Mouse (Mus musculus) testis, adult 2 months (tissue): Measurements from ENCODE around the gene Sdc4. TPM values are rescaled to one million over a fixed set of nuclear protein-coding genes. Genes with fewer than 3 reads are reported as not detected.

ENCODE experiments used
- H3K27ac ChIP-seq: fragments of 200-500 bp; 2 replicates; pipeline ENCODE4 v1.5.1; 2012; ENCODE audit warnings: low read depth, low read length; ENCODE audit not compliant: control insufficient read depth, insufficient read depth
- H3K27me3 ChIP-seq: fragments of 200-500 bp; 2 replicates; pipeline ENCODE4 v1.6.1; 2012; ENCODE audit warnings: mild to moderate bottlenecking, low read length, moderate library complexity; ENCODE audit not compliant: control insufficient read depth, insufficient read depth
- H3K36me3 ChIP-seq: fragments of 200-500 bp; 2 replicates; pipeline ENCODE4 v1.6.1; 2012; ENCODE audit warnings: mild to moderate bottlenecking, low read length; ENCODE audit not compliant: control insufficient read depth, insufficient read depth
- H3K4me1 ChIP-seq: fragments of 200-500 bp; 2 replicates; pipeline ENCODE4 v1.6.1; 2012; ENCODE audit warnings: low read length; ENCODE audit not compliant: control insufficient read depth, insufficient read depth
- H3K4me3 ChIP-seq: fragments of 200-500 bp; 2 replicates; pipeline ENCODE4 v1.5.1; 2012; ENCODE audit warnings: low read depth, mild to moderate bottlenecking, low read length, moderate library complexity, mixed read lengths; ENCODE audit not compliant: control insufficient read depth
- CTCF ChIP-seq: fragments of 200-500 bp; IDR thresholded peaks from 2 replicates; pipeline ENCODE4 v1.5.1; 2012; ENCODE audit warnings: low read depth, mild to moderate bottlenecking, inconsistent platforms, low read length, moderate library complexity; ENCODE audit not compliant: control insufficient read depth, insufficient read depth, insufficient replicate concordance
- POLR2A ChIP-seq: fragments of 200-500 bp; IDR thresholded peaks from 2 replicates; pipeline ENCODE4 v1.6.1; 2012; ENCODE audit warnings: low read depth, mild to moderate bottlenecking, inconsistent platforms, low read length, moderate library complexity; ENCODE audit not compliant: control insufficient read depth
- polyA plus RNA-seq: library from polyadenylated mRNA; depleted of rRNA; stranded (reverse); fragments of >200 nt; gene quantifications from 2 replicates; pipeline ENCODE4 v1.2.3, GENCODE M21; 2012

Gene Sdc4
- polyA plus RNA-seq, 1 experiment: 16.6 TPM

- no peak overlapping the region for H3K27ac ChIP-seq
- no peaks in the 10 kb centered on the region for H3K36me3 ChIP-seq
- TF ChIP-seq CTCF (peak; percentile 85), POLR2A (0 out of 2 replicates have a peak, but pooled peaks have one; percentile 12)
- no peaks in the 10 kb centered on the region for H3K27me3 ChIP-seq
- H3K4me1 ChIP-seq: peaks cover 7% of the 10 kb centered on the region
- no peak overlapping the region; the same call in 1 of the 2 replicates for H3K4me3 ChIP-seq
Observed at GRCm38 (mm10) chr2:164407708-164408107, 36.0 kb downstream of the Sdc4 start.

- Histone ChIP-seq H3K27ac (no peak overlapping the region), H3K27me3 (no peaks in the 10 kb centered on the region), H3K4me1 (peaks cover 14% of the 10 kb centered on the region), H3K36me3 (no peaks in the 10 kb centered on the region), H3K4me3 (no peak overlapping the region)
- no peak for TF ChIP-seq POLR2A
- TF ChIP-seq CTCF: no peak
Observed at GRCm38 (mm10) chr2:164405519-164405918, 38.2 kb downstream of the Sdc4 start.

- no peaks in the 10 kb centered on the region for H3K27me3 ChIP-seq
- TF ChIP-seq POLR2A: no peak
- TF ChIP-seq CTCF: no peak
Observed at GRCm38 (mm10) chr2:164405060-164405459, 38.6 kb downstream of the Sdc4 start, which contains the start of gene Matn4. Matn4 (minus strand) TSS chr2:164405160.

GRCm38 (mm10) chr2:164404082-164404990 is 39.4 kb downstream of the Sdc4 start:
- Histone ChIP-seq H3K4me3 (no peak overlapping the region), H3K27me3 (no peaks in the 10 kb centered on the region), H3K4me1 (peaks cover 20% of the 10 kb centered on the region), H3K27ac (no peak overlapping the region), H3K36me3 (no peaks in the 10 kb centered on the region)
- TF ChIP-seq CTCF (no peak), POLR2A (no peak)

More at GRCm38 (mm10) chr2:164405060-164405459, 38.6 kb downstream of the Sdc4 start, which contains the start of gene Matn4:
- Histone ChIP-seq H3K27ac (no peak within 1 kb of the TSS), H3K4me3 (no peak within 1 kb of the TSS), H3K36me3 (no peaks in the 10 kb centered on the region), H3K4me1 (peaks cover 19% of the 10 kb centered on the region)

DNA sequence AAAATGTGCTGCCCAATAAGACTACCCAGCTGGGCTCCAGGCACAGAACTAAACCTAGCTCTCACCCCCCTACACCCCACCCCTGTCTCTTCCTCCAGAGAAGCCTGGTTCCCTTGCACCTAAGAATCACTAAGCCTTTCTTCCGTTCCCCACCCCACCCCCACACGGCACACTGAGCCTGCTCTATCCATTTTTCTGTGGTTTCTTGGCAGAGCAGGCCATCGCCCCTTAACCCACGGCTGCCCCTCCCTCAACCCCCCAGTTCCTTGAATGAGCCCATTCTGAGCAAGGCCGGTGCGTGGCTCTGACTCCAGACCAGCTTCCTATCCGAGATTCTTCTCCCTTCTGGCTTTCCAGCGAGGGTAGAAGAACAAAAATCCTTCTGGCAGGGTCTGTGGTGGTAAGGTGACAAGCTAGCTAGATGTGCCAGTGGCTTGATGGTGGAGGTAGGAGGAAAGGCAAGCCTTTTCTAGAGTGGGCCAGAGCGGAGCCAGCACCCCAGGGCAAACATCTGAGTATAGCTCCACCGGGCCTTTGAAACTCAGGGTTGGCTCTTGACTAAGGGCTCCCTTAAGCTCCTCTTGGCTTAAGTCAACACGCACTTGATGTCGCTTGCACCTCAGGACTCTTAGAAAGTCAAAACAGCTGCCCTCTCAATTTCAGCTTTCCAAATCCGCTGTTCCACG is 40.1 kb downstream of the Sdc4 start:
- Histone ChIP-seq H3K27me3 (no peaks in the 10 kb centered on the region), H3K4me3 (no peak overlapping the region), H3K36me3 (no peaks in the 10 kb centered on the region), H3K27ac (no peak overlapping the region), H3K4me1 (peaks cover 20% of the 10 kb centered on the region)
- TF ChIP-seq POLR2A (no peak), CTCF (no peak)

- Histone ChIP-seq H3K36me3 (no peaks in the 10 kb centered on the region), H3K4me1 (peaks cover 19% of the 10 kb centered on the region), H3K4me3 (peak within 1 kb of the TSS; percentile 42), H3K27ac (no peak within 1 kb of the TSS), H3K27me3 (no peaks in the 10 kb centered on the region)
- TF ChIP-seq CTCF (peak; percentile 81), POLR2A (no peak)
Observed at GRCm38 (mm10) chr2:164402906-164403305, 40.8 kb downstream of the Sdc4 start, which contains the start of gene Rbpjl. Rbpjl (plus strand) TSS chr2:164403141.

DNA sequence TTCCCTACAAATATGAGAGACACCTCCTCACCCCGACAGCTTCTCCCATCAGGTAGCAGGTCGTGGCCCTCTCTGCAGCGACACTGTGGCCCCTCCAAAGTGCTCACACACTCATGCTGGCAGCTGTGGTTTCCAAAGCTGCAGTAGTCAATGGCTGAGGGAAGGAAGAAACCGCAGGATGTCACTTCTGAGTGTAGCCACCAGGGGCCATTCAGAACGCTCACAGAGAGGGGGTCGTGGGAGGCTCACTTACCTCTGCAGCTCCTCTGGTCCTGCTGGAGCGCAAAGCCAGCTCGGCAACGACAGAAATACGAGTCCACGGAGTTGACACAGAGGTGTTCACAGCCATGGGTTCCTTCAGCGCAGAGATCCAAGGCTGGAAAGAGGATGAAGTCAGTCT is 46.8 kb downstream of the Sdc4 start:
- H3K4me3 ChIP-seq: no peak overlapping the region
- TF ChIP-seq POLR2A (no peak), CTCF (no peak)
- no peaks in the 10 kb centered on the region for H3K36me3 ChIP-seq
- no peak overlapping the region for H3K27ac ChIP-seq
- no peaks in the 10 kb centered on the region for H3K27me3 ChIP-seq
- peaks cover 21% of the 10 kb centered on the region for H3K4me1 ChIP-seq
